Mouse (Mus musculus): ENCODE results near the gene Gm14548. TPM values are rescaled to one million over a fixed set of nuclear protein-coding genes. Genes with fewer than 3 reads are reported as not detected.
"Not testable (repeated sequence)": the region's sequence is repeated elsewhere in the genome, so short reads cannot be mapped to it uniquely, and the experiment has no call there.

Gene Gm14548
- polyA plus RNA-seq (2012; ENCODE audit: insufficient read depth, insufficient read length, low replicate concordance, missing spikeins): not detected in 2 replicates

DNA sequence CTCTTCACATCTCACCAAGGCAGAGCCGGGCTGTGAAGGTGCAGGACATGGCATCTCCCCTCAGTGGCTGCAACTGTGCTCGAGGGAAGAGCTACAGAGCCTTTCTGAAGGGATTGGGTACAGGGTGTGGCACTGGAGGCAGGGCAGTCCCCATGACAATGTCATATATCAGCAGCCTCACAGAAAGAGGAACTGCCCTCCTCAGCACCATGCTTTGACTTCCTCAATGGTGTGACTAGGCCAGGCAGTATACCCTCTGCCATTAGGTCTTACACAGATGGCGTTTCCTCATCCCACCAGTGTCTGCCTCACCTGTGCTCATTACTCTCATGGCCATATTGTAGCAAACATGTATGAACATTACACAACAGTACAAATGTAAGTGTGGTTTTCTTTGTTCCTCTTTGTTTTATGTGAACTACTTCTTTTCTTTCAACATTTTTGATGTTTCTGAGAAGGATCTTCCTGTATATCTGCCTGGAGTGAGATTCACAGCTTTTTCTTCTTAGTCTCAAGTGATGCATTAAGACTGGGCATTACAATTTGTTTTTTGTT, at the start of gene Gm14548:
Gene Gm14548 (minus strand): TSS at position 85 of the 555 bp plus-strand sequence.
- not testable (repeated sequence) for H3K27ac ChIP-seq (ENCODE audit: insufficient read depth, low read depth, low read length); H3K4me1 ChIP-seq (ENCODE audit: control insufficient read depth, insufficient read depth, low read length); H3K4me3 ChIP-seq (ENCODE audit: insufficient read depth, low read depth, low read length)
- 60% methylated on average over 3 of the region's 3 CpGs for WGBS

- Histone ChIP-seq H3K4me3 (ENCODE audit: insufficient read depth, low read depth, low read length) (no peak overlapping the region), H3K27ac (ENCODE audit: insufficient read depth, low read depth, low read length) (no peak overlapping the region), H3K4me1 (ENCODE audit: control insufficient read depth, insufficient read depth, low read length) (no peaks in the 10 kb centered on the region)
- 62% methylated on average over 4 of the region's 4 CpGs for WGBS
- TF ChIP-seq POLR2A (IDR thresholded peaks at IDR 0.05; ENCODE audit: insufficient read depth, low read depth, low read length) (no peak), CTCF (IDR thresholded peaks at IDR 0.05; ENCODE audit: insufficient read depth, low read depth, low read length) (no peak)
Measured at GRCm38 (mm10) chr7:3946117-3946516, 48.2 kb upstream of the Gm14548 start.

GRCm38 (mm10) chr7:3940915-3941314, 43.0 kb upstream of the Gm14548 start:
- WGBS: 83% methylated on average over 3 of the region's 3 CpGs
- Histone ChIP-seq H3K4me3 (ENCODE audit: insufficient read depth, low read depth, low read length) (no peak overlapping the region), H3K27ac (ENCODE audit: insufficient read depth, low read depth, low read length) (no peak overlapping the region), H3K4me1 (ENCODE audit: control insufficient read depth, insufficient read depth, low read length) (no peaks in the 10 kb centered on the region)
- no peak for TF ChIP-seq POLR2A (IDR thresholded peaks at IDR 0.05; ENCODE audit: insufficient read depth, low read depth, low read length)
- TF ChIP-seq CTCF (IDR thresholded peaks at IDR 0.05; ENCODE audit: insufficient read depth, low read depth, low read length): no peak

- no peak overlapping the region for H3K27ac ChIP-seq (ENCODE audit: insufficient read depth, low read depth, low read length)
- no peaks in the 10 kb centered on the region for H3K4me1 ChIP-seq (ENCODE audit: control insufficient read depth, insufficient read depth, low read length)
- TF ChIP-seq CTCF (IDR thresholded peaks at IDR 0.05; ENCODE audit: insufficient read depth, low read depth, low read length) (no peak), POLR2A (IDR thresholded peaks at IDR 0.05; ENCODE audit: insufficient read depth, low read depth, low read length) (no peak)
- H3K4me3 ChIP-seq (ENCODE audit: insufficient read depth, low read depth, low read length): no peak overlapping the region
- WGBS: 63% methylated on average over 1 of the region's 1 CpGs
Measured at GRCm38 (mm10) chr7:3939866-3940525, 42.1 kb upstream of the Gm14548 start.

DNA sequence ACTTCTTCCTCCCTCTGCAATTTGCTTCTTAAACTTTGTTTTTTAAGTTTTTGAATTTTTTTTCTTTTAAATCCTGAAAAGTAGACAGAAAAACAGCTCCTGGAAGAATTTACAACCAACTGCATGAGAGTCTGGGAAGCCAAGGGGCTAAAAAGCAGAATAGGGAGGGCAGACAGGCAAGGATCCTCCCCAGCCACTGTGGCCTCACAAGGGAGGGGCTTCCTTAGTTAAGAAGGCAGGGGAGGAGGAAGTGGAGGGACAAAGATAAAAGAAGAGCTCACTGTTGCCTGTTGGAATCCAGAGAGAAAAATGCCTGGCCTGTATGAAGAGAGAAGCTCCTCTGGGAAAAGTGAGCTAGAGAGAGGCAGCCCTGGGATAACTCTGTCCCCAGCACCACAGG, 37.6 kb upstream of the Gm14548 start:
- H3K4me3 ChIP-seq (ENCODE audit: insufficient read depth, low read depth, low read length); H3K4me1 ChIP-seq (ENCODE audit: control insufficient read depth, insufficient read depth, low read length); H3K27ac ChIP-seq (ENCODE audit: insufficient read depth, low read depth, low read length): not testable (repeated sequence)

GRCm38 (mm10) chr7:3915387-3915786, 17.5 kb upstream of the Gm14548 start, which contains the start of gene Lilra6:
Gene Lilra6 (minus strand): TSS chr7:3915503.
- H3K4me3 ChIP-seq (ENCODE audit: insufficient read depth, low read depth, low read length); H3K4me1 ChIP-seq (ENCODE audit: control insufficient read depth, insufficient read depth, low read length); H3K27ac ChIP-seq (ENCODE audit: insufficient read depth, low read depth, low read length): not testable (repeated sequence)
- whole genome bisulfite sequencing: 65% methylated on average over 2 of the region's 2 CpGs

DNA sequence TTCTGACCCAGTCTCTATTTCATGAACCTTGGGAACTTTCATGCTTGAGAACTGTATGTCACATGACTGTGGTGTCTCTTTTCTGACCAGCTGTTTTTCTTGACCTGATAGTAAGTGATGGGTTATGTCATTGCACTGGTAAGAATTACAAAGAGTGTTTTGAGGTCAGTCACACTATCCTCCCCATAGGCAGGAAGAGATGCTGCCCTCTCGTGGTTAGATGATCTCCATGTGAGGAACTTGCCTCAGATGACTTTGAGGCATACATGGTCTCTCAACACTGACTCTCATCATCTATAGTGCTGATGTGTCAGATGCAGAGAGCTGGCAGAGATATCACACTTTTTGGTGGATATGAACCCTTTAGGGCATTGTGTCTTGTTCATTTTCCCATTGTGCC, 5.8 kb upstream of the Gm14548 start:
- Histone ChIP-seq H3K4me3 (ENCODE audit: insufficient read depth, low read depth, low read length) (no peak overlapping the region), H3K27ac (ENCODE audit: insufficient read depth, low read depth, low read length) (no peak overlapping the region), H3K4me1 (ENCODE audit: control insufficient read depth, insufficient read depth, low read length) (no peaks in the 10 kb centered on the region)
- TF ChIP-seq CTCF (IDR thresholded peaks at IDR 0.05; ENCODE audit: insufficient read depth, low read depth, low read length): no peak
- 25% methylated on average over 1 of the region's 1 CpGs for WGBS

DNA sequence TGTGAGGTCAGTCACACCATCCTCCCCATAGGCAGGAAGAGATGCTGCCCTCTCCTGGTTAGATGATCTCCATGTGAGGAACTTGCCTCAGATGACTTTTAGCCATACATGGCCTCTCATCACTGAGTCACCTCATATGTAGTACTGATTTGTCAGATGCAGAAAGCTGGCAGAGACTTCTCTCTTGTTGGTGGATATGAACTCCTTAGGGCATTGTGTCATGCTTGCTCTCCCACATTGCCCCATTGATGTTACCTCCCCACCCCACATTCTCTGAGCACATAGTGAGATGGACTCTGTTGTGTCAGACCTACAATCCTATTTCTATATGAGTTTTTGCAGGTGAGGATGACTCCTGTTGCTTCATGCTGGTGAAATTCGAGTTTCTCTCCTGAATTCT, 22.9 kb downstream of the Gm14548 start:
- H3K4me1 ChIP-seq (ENCODE audit: control insufficient read depth, insufficient read depth, low read length); H3K27ac ChIP-seq (ENCODE audit: insufficient read depth, low read depth, low read length); H3K4me3 ChIP-seq (ENCODE audit: insufficient read depth, low read depth, low read length): not testable (repeated sequence)
- WGBS: no CpG with 5 or more reads among the region's 1 CpGs

GRCm38 (mm10) chr7:3844951-3845350, 53.0 kb downstream of the Gm14548 start, which contains the start of gene Pira2:
Gene Pira2 (minus strand): TSS chr7:3845051.
- no CpG with 5 or more reads among the region's 2 CpGs for WGBS
- not testable (repeated sequence) for H3K27ac ChIP-seq (ENCODE audit: insufficient read depth, low read depth, low read length); H3K4me1 ChIP-seq (ENCODE audit: control insufficient read depth, insufficient read depth, low read length); H3K4me3 ChIP-seq (ENCODE audit: insufficient read depth, low read depth, low read length)

GRCm38 (mm10) chr7:3837854-3838253, 60.1 kb downstream of the Gm14548 start:
- H3K4me3 ChIP-seq (ENCODE audit: insufficient read depth, low read depth, low read length); H3K27ac ChIP-seq (ENCODE audit: insufficient read depth, low read depth, low read length); H3K4me1 ChIP-seq (ENCODE audit: control insufficient read depth, insufficient read depth, low read length): not testable (repeated sequence)
- WGBS: no CpG with 5 or more reads among the region's 1 CpGs

Other genes with a start within 250 kb of the Gm14548 start
- not detected in 2 replicates for gene Leng1, start 232.3 kb downstream of the Gm14548 start, polyA plus RNA-seq (2012; ENCODE audit: insufficient read depth, insufficient read length, low replicate concordance, missing spikeins)
- not detected in 2 replicates for gene Tmc4, start 220.6 kb downstream of the Gm14548 start, polyA plus RNA-seq (2012; ENCODE audit: insufficient read depth, insufficient read length, low replicate concordance, missing spikeins)
- gene Tsen34, start 205.3 kb downstream of the Gm14548 start, polyA plus RNA-seq (2012; ENCODE audit: insufficient read depth, insufficient read length, low replicate concordance, missing spikeins): not detected in 2 replicates
- gene Mboat7, start 204.6 kb downstream of the Gm14548 start, polyA plus RNA-seq (2012; ENCODE audit: insufficient read depth, insufficient read length, low replicate concordance, missing spikeins): not detected in 2 replicates
- gene Rps9, start 194.1 kb downstream of the Gm14548 start, polyA plus RNA-seq (2012; ENCODE audit: insufficient read depth, insufficient read length, low replicate concordance, missing spikeins): 2,455 TPM in 1 of 2 replicates, not detected in the other
- gene Pirb, start 177.7 kb downstream of the Gm14548 start, polyA plus RNA-seq (2012; ENCODE audit: insufficient read depth, insufficient read length, low replicate concordance, missing spikeins): not detected in 2 replicates
- not detected in 2 replicates for gene Gm15448, start 72.4 kb downstream of the Gm14548 start, polyA plus RNA-seq (2012; ENCODE audit: insufficient read depth, insufficient read length, low replicate concordance, missing spikeins)
- gene Pira2, start 53.1 kb downstream of the Gm14548 start, polyA plus RNA-seq (2012; ENCODE audit: insufficient read depth, insufficient read length, low replicate concordance, missing spikeins): not detected in 2 replicates
- not detected in 2 replicates for gene Lilra6, start 17.4 kb upstream of the Gm14548 start, polyA plus RNA-seq (2012; ENCODE audit: insufficient read depth, insufficient read length, low replicate concordance, missing spikeins)
- gene Lair1, start 165.1 kb upstream of the Gm14548 start, polyA plus RNA-seq (2012; ENCODE audit: insufficient read depth, insufficient read length, low replicate concordance, missing spikeins): not detected in 2 replicates
- gene Ttyh1, start 221.3 kb upstream of the Gm14548 start, polyA plus RNA-seq (2012; ENCODE audit: insufficient read depth, insufficient read length, low replicate concordance, missing spikeins): 162 and 238 TPM in 2 replicates
- 552 and 558 TPM in 2 replicates for gene Leng8, start 238.9 kb upstream of the Gm14548 start, polyA plus RNA-seq (2012; ENCODE audit: insufficient read depth, insufficient read length, low replicate concordance, missing spikeins)

Measured in olfactory bulb, adult 2 months (tissue).